Mouse (Mus musculus) ES-E14 (cell line): Measurements from ENCODE around the gene Hs3st3b1.

Source experiments
- HCFC1 ChIP-seq: IDR thresholded peaks from 2 replicates; pipeline ENCODE4 v1.6.1; 2012; ENCODE audit warnings: low read length, inconsistent platforms, borderline replicate concordance; ENCODE audit not compliant: insufficient read depth
- MAFK ChIP-seq: IDR thresholded peaks from 2 replicates; pipeline ENCODE4 v1.6.1; 2014; ENCODE audit warnings: mild to moderate bottlenecking, low read depth, low read length, inconsistent platforms; ENCODE audit not compliant: insufficient read depth
- ZC3H11A ChIP-seq: IDR thresholded peaks from 2 replicates; pipeline ENCODE4 v1.6.1; 2012; ENCODE audit warnings: low read depth, mild to moderate bottlenecking, inconsistent platforms, low read length, borderline replicate concordance
- ZNF384 ChIP-seq: IDR thresholded peaks from 2 replicates; pipeline ENCODE4 v1.6.1; 2012; ENCODE audit warnings: low read depth, low read length, inconsistent platforms

DNA sequence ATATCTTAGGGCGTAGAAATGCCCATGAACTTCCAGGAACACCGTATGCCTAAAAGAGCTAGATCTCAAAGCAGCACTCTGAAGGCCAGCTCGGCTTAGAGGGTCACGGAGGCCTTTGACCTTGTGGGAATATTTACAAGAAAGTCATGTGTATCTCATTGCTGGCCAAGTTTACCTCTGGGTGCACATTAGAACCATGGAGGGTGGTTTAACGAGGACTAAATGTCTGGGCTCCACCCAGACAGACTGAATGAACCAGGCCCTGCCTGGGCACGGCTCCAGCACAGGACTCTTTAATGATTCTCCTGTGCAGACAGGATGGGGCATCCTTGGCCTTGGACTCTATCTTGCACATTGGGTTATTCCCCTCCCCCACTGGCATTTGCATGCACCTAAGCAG is 27.9 kb downstream of the Hs3st3b1 start:
- TF ChIP-seq HCFC1, result no peak
- TF ChIP-seq MAFK, result no peak
- TF ChIP-seq ZC3H11A, result no peak
- no peak for TF ChIP-seq ZNF384
